In genomic region chr10:93572209-93572608, GRCm38 (mm10) we compare ENCODE assay signal across 24 mouse cellular contexts. TPM values are rescaled to one million over a fixed set of nuclear protein-coding genes. Genes with fewer than 3 reads are reported as not detected.
DNase-seq lines count a peak whose midpoint lies in the region; ATAC-seq and TF ChIP-seq lines count a peak whose summit lies in the region.
"Had no signal": no experiment of that assay in that cellular context is flagged by ENCODE, and none has a peak within 500 bp of the region (broad histone marks: within the 10 kb centered on the region; RNA-seq: fewer than 3 reads in every experiment).

No protein-coding gene starts in this region.

- no peaks in the 10 kb centered on the region for H3K27me3 ChIP-seq in intestine, postnatal 0 days (replicated peaks; ENCODE audit: control insufficient read depth, insufficient read depth, low read length)
- no peaks in the 10 kb centered on the region for H3K27me3 ChIP-seq in intestine, embryonic 16.5 days (replicated peaks; ENCODE audit: control insufficient read depth, insufficient read depth, low read length)
- no peaks in the 10 kb centered on the region for H3K27me3 ChIP-seq in lung, postnatal 0 days (replicated peaks; ENCODE audit: insufficient read depth, low read length)
- H3K27me3 ChIP-seq in stomach, postnatal 0 days (ENCODE audit: control insufficient read depth, insufficient read depth, low read length), result no peaks in the 10 kb centered on the region
- H3K27me3 ChIP-seq in hindbrain, embryonic 14.5 days (ENCODE audit: control insufficient read depth, insufficient read depth, low read length), result no peaks in the 10 kb centered on the region
- H3K27me3 ChIP-seq: embryonic facial prominence, embryonic 13.5 days; forebrain, embryonic 12.5 days; heart, embryonic 15.5 days; hindbrain, embryonic 13.5 days; Patski had no signal

- no peak overlapping the region for H3K27ac ChIP-seq in intestine, postnatal 0 days (ENCODE audit: low read depth, low read length)
- no peak overlapping the region for H3K27ac ChIP-seq in intestine, embryonic 16.5 days (ENCODE audit: low read length)
- H3K27ac ChIP-seq in lung, postnatal 0 days (ENCODE audit: low read length), result no peak overlapping the region
- H3K27ac ChIP-seq in ES-E14 (ENCODE audit: insufficient read depth, low read depth, low read length, poor library complexity, severe bottlenecking), result no peak overlapping the region
- H3K27ac ChIP-seq in stomach, postnatal 0 days (replicated peaks), result no peak overlapping the region
- H3K27ac ChIP-seq in hindbrain, embryonic 14.5 days, result no peak overlapping the region
- H3K27ac ChIP-seq: embryonic facial prominence, embryonic 13.5 days; forebrain, embryonic 12.5 days; heart, embryonic 10.5 days; heart, embryonic 15.5 days; hindbrain, embryonic 13.5 days had no signal

- in situ Hi-C loops in ES-E14 (cut with MboI; ENCODE audit: low sequenced_read_pairs in 2 of 2, unreplicated experiment in 2 of 2), result no loop called here

- ATAC-seq in intestine, postnatal 0 days, result no peak
- no peak for ATAC-seq in intestine, embryonic 16.5 days
- no peak for ATAC-seq in lung, postnatal 0 days
- no peak for ATAC-seq in stomach, postnatal 0 days (ENCODE audit: low FRiP score, low TSS enrichment)
- ATAC-seq in hindbrain, embryonic 14.5 days (ENCODE audit: low FRiP score), result no peak
- ATAC-seq: forebrain, embryonic 16.5 days; Patski had no signal

- H3K36me3 ChIP-seq in intestine, postnatal 0 days (ENCODE audit: control insufficient read depth, insufficient read depth), result no peaks in the 10 kb centered on the region
- no peaks in the 10 kb centered on the region for H3K36me3 ChIP-seq in intestine, embryonic 16.5 days (ENCODE audit: control insufficient read depth, insufficient read depth, low read length)
- no peaks in the 10 kb centered on the region for H3K36me3 ChIP-seq in lung, postnatal 0 days (ENCODE audit: insufficient read depth, low read length)
- H3K36me3 ChIP-seq in ES-E14 (ENCODE audit: control insufficient read depth, insufficient read depth, low read length, poor library complexity, severe bottlenecking), result no peaks in the 10 kb centered on the region
- H3K36me3 ChIP-seq in stomach, postnatal 0 days (ENCODE audit: control insufficient read depth, insufficient read depth, low read length), result no peaks in the 10 kb centered on the region
- H3K36me3 ChIP-seq in hindbrain, embryonic 14.5 days (replicated peaks; ENCODE audit: control insufficient read depth, insufficient read depth), result no peaks in the 10 kb centered on the region
- H3K36me3 ChIP-seq: embryonic facial prominence, embryonic 13.5 days; forebrain, embryonic 12.5 days; heart, embryonic 10.5 days; heart, embryonic 15.5 days; hindbrain, embryonic 13.5 days had no signal

- no peak for TF ChIP-seq EP300 in lung, postnatal 0 days (IDR thresholded peaks at IDR 0.05)
- no peak for TF ChIP-seq EP300 in stomach, postnatal 0 days (optimal IDR thresholded peaks at IDR 0.05)

- no peaks in the 10 kb centered on the region for H3K4me1 ChIP-seq in intestine, postnatal 0 days (replicated peaks; ENCODE audit: control insufficient read depth, insufficient read depth, low read length)
- no peaks in the 10 kb centered on the region for H3K4me1 ChIP-seq in intestine, embryonic 16.5 days (ENCODE audit: control insufficient read depth, insufficient read depth, low read length)
- no peaks in the 10 kb centered on the region for H3K4me1 ChIP-seq in lung, postnatal 0 days (ENCODE audit: insufficient read depth, low read depth, low read length)
- H3K4me1 ChIP-seq in lung, adult 2 months (ENCODE audit: control insufficient read depth, insufficient read depth, low read length), result no peaks in the 10 kb centered on the region
- peaks cover 0 to 1% of the 10 kb centered on the region in 2 experiments; a peak in 1 of 4 replicates for H3K4me1 ChIP-seq in ES-E14 (ENCODE audit: control insufficient read depth in 2 of 2, insufficient read depth in 2 of 2, low read length in 2 of 2, poor library complexity in 1 of 2)
- H3K4me1 ChIP-seq in stomach, postnatal 0 days (replicated peaks; ENCODE audit: control insufficient read depth, insufficient read depth), result no peaks in the 10 kb centered on the region
- no peaks in the 10 kb centered on the region for H3K4me1 ChIP-seq in hindbrain, embryonic 14.5 days (replicated peaks; ENCODE audit: control insufficient read depth, insufficient read depth, low read length)
- H3K4me1 ChIP-seq: embryonic facial prominence, embryonic 13.5 days; forebrain, embryonic 12.5 days; heart, embryonic 10.5 days; heart, embryonic 15.5 days; hindbrain, embryonic 13.5 days had no signal

- H3K9me3 ChIP-seq in intestine, postnatal 0 days (ENCODE audit: control insufficient read depth), result no peaks in the 10 kb centered on the region
- no peaks in the 10 kb centered on the region for H3K9me3 ChIP-seq in intestine, embryonic 16.5 days (ENCODE audit: control insufficient read depth, low read length)
- no peaks in the 10 kb centered on the region for H3K9me3 ChIP-seq in lung, postnatal 0 days (ENCODE audit: low read length)
- H3K9me3 ChIP-seq in ES-E14 (ENCODE audit: control insufficient read depth, insufficient read depth, low read depth, low read length), result no peaks in the 10 kb centered on the region
- H3K9me3 ChIP-seq in stomach, postnatal 0 days (ENCODE audit: control insufficient read depth, low read length), result no peaks in the 10 kb centered on the region
- no peaks in the 10 kb centered on the region for H3K9me3 ChIP-seq in hindbrain, embryonic 14.5 days (ENCODE audit: control insufficient read depth, low read length)
- H3K9me3 ChIP-seq: embryonic facial prominence, embryonic 13.5 days; forebrain, embryonic 12.5 days; heart, embryonic 10.5 days; heart, embryonic 15.5 days; hindbrain, embryonic 13.5 days had no signal

- no peak overlapping the region for H3K4me3 ChIP-seq in intestine, postnatal 0 days (ENCODE audit: low read depth, low read length)
- no peak overlapping the region for H3K4me3 ChIP-seq in intestine, embryonic 16.5 days (ENCODE audit: low read length)
- no peak overlapping the region for H3K4me3 ChIP-seq in lung, postnatal 0 days (ENCODE audit: low read depth, low read length)
- no peak overlapping the region for H3K4me3 ChIP-seq in lung, adult 2 months (replicated peaks; ENCODE audit: extremely low read depth, low read depth, low read length)
- no peak overlapping the region for H3K4me3 ChIP-seq in ES-E14 (ENCODE audit: insufficient read depth in 1 of 2, low read depth in 1 of 2, low read length in 2 of 2, poor library complexity in 1 of 2, severe bottlenecking in 1 of 2)
- H3K4me3 ChIP-seq in stomach, postnatal 0 days (ENCODE audit: low read depth, low read length), result no peak overlapping the region
- H3K4me3 ChIP-seq in hindbrain, embryonic 14.5 days (replicated peaks; ENCODE audit: low read length), result no peak overlapping the region
- H3K4me3 ChIP-seq: embryonic facial prominence, embryonic 13.5 days; forebrain, embryonic 12.5 days; heart, embryonic 10.5 days; heart, embryonic 15.5 days; hindbrain, embryonic 13.5 days had no signal

- TF ChIP-seq CTCF in intestine, postnatal 0 days (IDR thresholded peaks at IDR 0.05; ENCODE audit: low read depth), result 0 out of 2 replicates have a peak, but pooled peaks have one; percentile 7
- 0 out of 2 replicates have a peak, but pooled peaks have one; percentile 5 for TF ChIP-seq CTCF in lung, postnatal 0 days (IDR thresholded peaks at IDR 0.05)
- no peak for TF ChIP-seq CTCF in lung, adult 2 months (IDR thresholded peaks at IDR 0.05; ENCODE audit: insufficient read depth, low read length)
- TF ChIP-seq CTCF in stomach, postnatal 0 days (IDR thresholded peaks at IDR 0.05; ENCODE audit: low read depth), result 0 out of 2 replicates have a peak, but pooled peaks have one; percentile 6

- WGBS in intestine, postnatal 0 days, result 55% methylated on average over 2 of the region's 2 CpGs
- 37% methylated on average over 2 of the region's 2 CpGs for WGBS in intestine, embryonic 16.5 days
- WGBS in lung, postnatal 0 days, result 34% methylated on average over 2 of the region's 2 CpGs
- WGBS in lung, adult 2 months, result 67% methylated on average over 2 of the region's 2 CpGs
- WGBS in stomach, postnatal 0 days, result 36% methylated on average over 2 of the region's 2 CpGs
- 64% methylated on average over 2 of the region's 2 CpGs for WGBS in hindbrain, embryonic 14.5 days

- H3K9ac ChIP-seq in intestine, postnatal 0 days (ENCODE audit: low read depth, low read length), result no peak overlapping the region
- no peak overlapping the region for H3K9ac ChIP-seq in intestine, embryonic 16.5 days (ENCODE audit: low read depth, low read length)
- H3K9ac ChIP-seq in lung, postnatal 0 days (replicated peaks; ENCODE audit: low read depth), result no peak overlapping the region
- no peak overlapping the region for H3K9ac ChIP-seq in ES-E14 (ENCODE audit: insufficient read depth, low read depth, low read length, poor library complexity, severe bottlenecking)
- H3K9ac ChIP-seq in stomach, postnatal 0 days (ENCODE audit: low read length), result no peak overlapping the region
- H3K9ac ChIP-seq in hindbrain, embryonic 14.5 days, result no peak overlapping the region
- H3K9ac ChIP-seq: embryonic facial prominence, embryonic 13.5 days; forebrain, embryonic 12.5 days; heart, embryonic 15.5 days; hindbrain, embryonic 13.5 days had no signal

- no peak for TF ChIP-seq POLR2A in lung, adult 2 months (IDR thresholded peaks at IDR 0.05; ENCODE audit: borderline replicate concordance, extremely low read depth, low read depth, low read length)

- no peak overlapping the region for H3K4me2 ChIP-seq in intestine, postnatal 0 days (replicated peaks; ENCODE audit: low read depth)
- no peak overlapping the region for H3K4me2 ChIP-seq in intestine, embryonic 16.5 days (ENCODE audit: low read depth, low read length)
- H3K4me2 ChIP-seq in lung, postnatal 0 days (replicated peaks; ENCODE audit: low read depth, low read length), result no peak overlapping the region
- no peak overlapping the region for H3K4me2 ChIP-seq in stomach, postnatal 0 days (replicated peaks; ENCODE audit: low read depth)
- no peak overlapping the region for H3K4me2 ChIP-seq in hindbrain, embryonic 14.5 days (replicated peaks)
- H3K4me2 ChIP-seq: embryonic facial prominence, embryonic 13.5 days; forebrain, embryonic 12.5 days; heart, embryonic 15.5 days; hindbrain, embryonic 13.5 days had no signal

- DNase-seq in lung, postnatal 0 days (ENCODE audit: low spot score), result no peak
- no peak for DNase-seq in lung, adult 2 months
- DNase-seq in ES-E14 (ENCODE audit: low read depth, low spot score), result no peak
- DNase-seq in stomach, postnatal 0 days (ENCODE audit: low spot score), result no peak
- DNase-seq in hindbrain, embryonic 14.5 days (ENCODE audit: low spot score), result no peak
- DNase-seq in kidney, postnatal 10 days, result no peak
- DNase-seq: adrenal gland, postnatal 10 days; cerebellum, adult 18-20 months; cerebellum, adult 9-11 months; cerebellum, postnatal 36 days; gastrocnemius, postnatal 10 days; heart, adult 18-20 months; heart, postnatal 14 days had no signal

RNA-seq across cellular contexts. Expression of gene Snrpf, which starts 17.3 kb away (rescaled TPM):
- polyA plus RNA-seq in intestine, postnatal 0 days (2015; fragmentation: Nextera tagmentation; extraction: Ambion mirVana), result 56.1 and 57.9 TPM in 2 replicates
- polyA plus RNA-seq in intestine, embryonic 16.5 days (2015; fragmentation: Nextera tagmentation; extraction: Ambion mirVana), result 88.2 and 94.6 TPM in 2 replicates
- polyA plus RNA-seq in lung, postnatal 0 days (2015; fragmentation: Nextera tagmentation; extraction: Ambion mirVana), result 46.1 and 58.7 TPM in 2 replicates
- 26.2 and 43.0 TPM in 2 replicates for polyA plus RNA-seq in lung, adult 2 months (2012; rRNA removed)
- total RNA-seq in ES-E14 (2012; rRNA removed), result 77.7 and 103 TPM in 2 replicates
- 67.4 and 74.5 TPM in 2 replicates for polyA plus RNA-seq in stomach, postnatal 0 days (2015; fragmentation: Nextera tagmentation; extraction: Ambion mirVana)
- 63.5 and 72.6 TPM in 2 replicates for polyA plus RNA-seq in hindbrain, embryonic 14.5 days (2014; fragmentation: Nextera tagmentation; extraction: Ambion mirVana)

RNA-seq across cellular contexts. Expression of gene Ccdc38, which starts 31.8 kb away (rescaled TPM):
- polyA plus RNA-seq in intestine, postnatal 0 days (2015; fragmentation: Nextera tagmentation; extraction: Ambion mirVana), result 0.10 and 0.14 TPM in 2 replicates
- polyA plus RNA-seq in intestine, embryonic 16.5 days (2015; fragmentation: Nextera tagmentation; extraction: Ambion mirVana), result 0.10 and 0.17 TPM in 2 replicates
- 0.13 and 0.15 TPM in 2 replicates for polyA plus RNA-seq in lung, postnatal 0 days (2015; fragmentation: Nextera tagmentation; extraction: Ambion mirVana)
- polyA plus RNA-seq in lung, adult 2 months (2012; rRNA removed), result 0.04 and 0.05 TPM in 2 replicates
- 0.85 and 2.6 TPM in 2 replicates for total RNA-seq in ES-E14 (2012; rRNA removed)
- 0.16 and 0.45 TPM in 2 replicates for polyA plus RNA-seq in stomach, postnatal 0 days (2015; fragmentation: Nextera tagmentation; extraction: Ambion mirVana)
- polyA plus RNA-seq in hindbrain, embryonic 14.5 days (2014; fragmentation: Nextera tagmentation; extraction: Ambion mirVana), result 0.25 and 0.51 TPM in 2 replicates
- total RNA-seq: gastrocnemius, postnatal 4 days; heart, adult 18-20 months; heart, postnatal 14 days; hematopoietic stem cell, adult 5-6 weeks had no signal

RNA-seq across cellular contexts. Expression of gene Amdhd1, which starts 32.4 kb away (rescaled TPM):
- 0.09 TPM in 1 of 2 replicates, not detected in the other for polyA plus RNA-seq in intestine, postnatal 0 days (2015; fragmentation: Nextera tagmentation; extraction: Ambion mirVana)
- polyA plus RNA-seq in intestine, embryonic 16.5 days (2015; fragmentation: Nextera tagmentation; extraction: Ambion mirVana), result 0.51 and 0.95 TPM in 2 replicates
- 0.11 and 0.24 TPM in 2 replicates for polyA plus RNA-seq in lung, postnatal 0 days (2015; fragmentation: Nextera tagmentation; extraction: Ambion mirVana)
- 0.18 and 0.31 TPM in 2 replicates for polyA plus RNA-seq in lung, adult 2 months (2012; rRNA removed)
- total RNA-seq in ES-E14 (2012; rRNA removed), result 0.16 and 0.40 TPM in 2 replicates
- polyA plus RNA-seq in stomach, postnatal 0 days (2015; fragmentation: Nextera tagmentation; extraction: Ambion mirVana), result 0.28 and 0.45 TPM in 2 replicates
- polyA plus RNA-seq in hindbrain, embryonic 14.5 days (2014; fragmentation: Nextera tagmentation; extraction: Ambion mirVana), result 0.08 and 0.20 TPM in 2 replicates
- total RNA-seq: heart, adult 18-20 months; heart, postnatal 14 days; hematopoietic stem cell, adult 5-6 weeks had no signal
